Mouse (Mus musculus) heart, adult 2 months (tissue): ENCODE data around the gene Crybb1.

ENCODE experiments used
- CTCF ChIP-seq: fragments of 200-600 bp; IDR thresholded peaks from 2 replicates; pipeline ENCODE4 v1.8.1; 2022; ENCODE audit warnings: antibody characterized with exemption, mild to moderate bottlenecking, moderate library complexity
- EP300 ChIP-seq: fragments of 200-500 bp; IDR thresholded peaks from 2 replicates; pipeline ENCODE4 v1.6.1; 2011; ENCODE audit warnings: low read depth, low read length, control low read depth; ENCODE audit not compliant: insufficient read depth
- POLR2A ChIP-seq: fragments of 200-500 bp; IDR thresholded peaks from 2 replicates; pipeline ENCODE4 v1.6.1; 2011; ENCODE audit warnings: mild to moderate bottlenecking, low read depth, low read length, control low read depth; ENCODE audit not compliant: insufficient read depth

- TF ChIP-seq CTCF (no peak), EP300 (no peak), POLR2A (no peak)
Measured at GRCm38 (mm10) chr5:112279181-112280021, 23.8 kb downstream of the Crybb1 start.
